16 mouse cellular contexts compared by ENCODE assay signal in the genomic region with DNA sequence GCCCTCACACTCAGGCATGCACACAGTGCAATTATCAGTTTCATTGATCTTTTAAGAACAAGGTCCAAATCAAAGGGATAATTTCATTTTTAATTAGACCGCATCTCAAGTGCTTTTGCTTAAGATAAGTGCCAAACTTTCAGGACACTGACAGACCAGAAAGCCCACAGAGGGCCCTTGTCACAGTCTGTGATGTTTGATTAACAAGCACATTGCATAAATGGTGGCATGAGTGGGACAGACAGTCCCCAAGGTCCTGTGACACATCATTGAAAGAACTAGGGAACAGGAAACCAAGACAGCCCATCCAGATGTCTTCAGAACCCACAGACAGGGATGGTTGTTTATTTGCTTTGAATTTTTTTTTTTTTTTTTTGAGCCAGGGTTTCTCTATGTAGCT.
DNase-seq lines count a peak whose midpoint lies in the region; ATAC-seq and TF ChIP-seq lines count a peak whose summit lies in the region.
"Had no signal": no experiment of that assay in that cellular context is flagged by ENCODE, and none has a peak within 500 bp of the region (broad histone marks: within the 10 kb centered on the region; RNA-seq: fewer than 3 reads in every experiment).

No protein-coding gene starts in this region.

- no peak for ATAC-seq in kidney, embryonic 15.5 days (replicated peaks; ENCODE audit: low FRiP score)
- ATAC-seq in forebrain, postnatal 0 days = no peak

- H3K9me3 ChIP-seq in kidney, embryonic 15.5 days (replicated peaks) = no peaks in the 10 kb centered on the region
- H3K9me3 ChIP-seq in limb, embryonic 10.5 days (replicated peaks) = no peaks in the 10 kb centered on the region
- H3K9me3 ChIP-seq in forebrain, postnatal 0 days (ENCODE audit: low read length) = no peaks in the 10 kb centered on the region
- H3K9me3 ChIP-seq: lung, embryonic 15.5 days; megakaryocyte, embryonic 14.5 days had no signal

- no peak overlapping the region for H3K4me2 ChIP-seq in kidney, embryonic 15.5 days
- no peak overlapping the region for H3K4me2 ChIP-seq in forebrain, postnatal 0 days (ENCODE audit: low read depth)
- H3K4me2 ChIP-seq: heart, embryonic 11.5 days; liver, embryonic 11.5 days; lung, embryonic 15.5 days had no signal

- TF ChIP-seq CTCF in forebrain, postnatal 0 days (IDR thresholded peaks at IDR 0.05; ENCODE audit: low read depth) = no peak

- H3K36me3 ChIP-seq in kidney, embryonic 15.5 days = no peaks in the 10 kb centered on the region
- H3K36me3 ChIP-seq in limb, embryonic 10.5 days = no peaks in the 10 kb centered on the region
- H3K36me3 ChIP-seq in forebrain, postnatal 0 days (ENCODE audit: insufficient read depth) = no peaks in the 10 kb centered on the region
- H3K36me3 ChIP-seq: lung, embryonic 15.5 days had no signal

- H3K4me3 ChIP-seq in kidney, embryonic 15.5 days (replicated peaks) = no peak overlapping the region
- no peak overlapping the region for H3K4me3 ChIP-seq in limb, embryonic 10.5 days
- H3K4me3 ChIP-seq in forebrain, postnatal 0 days (ENCODE audit: low read depth, low read length) = no peak overlapping the region
- H3K4me3 ChIP-seq: lung, embryonic 15.5 days; megakaryocyte, embryonic 14.5 days had no signal

- no peaks in the 10 kb centered on the region for H3K27me3 ChIP-seq in kidney, embryonic 15.5 days
- no peaks in the 10 kb centered on the region for H3K27me3 ChIP-seq in limb, embryonic 10.5 days (ENCODE audit: low read depth, poor library complexity, severe bottlenecking)
- H3K27me3 ChIP-seq in forebrain, postnatal 0 days (ENCODE audit: insufficient read depth, low read length) = no peaks in the 10 kb centered on the region
- H3K27me3 ChIP-seq: lung, embryonic 15.5 days had no signal

- peak; percentile 20 to 35 for DNase-seq in adrenal gland, postnatal 36 days
- DNase-seq in adrenal gland, postnatal 14 days = no peak
- DNase-seq in kidney, adult 18-20 months = no peak
- DNase-seq in 416B (ENCODE audit: low read depth) = peak; percentile 16
- no peak for DNase-seq in limb, embryonic 10.5 days (ENCODE audit: low spot score)
- no peak for DNase-seq in cerebellum, adult 18-20 months
- no peak for DNase-seq in forebrain, postnatal 0 days
- DNase-seq: cerebellum, adult 2 months; gastrocnemius, postnatal 25 days; right cerebral cortex, postnatal 4 days; thymus, adult 18-20 months had no signal

- 74% methylated on average over 1 of the region's 1 CpGs for WGBS in kidney, embryonic 15.5 days
- WGBS in limb, embryonic 10.5 days = 95% methylated on average over 1 of the region's 1 CpGs
- 58% methylated on average over 1 of the region's 1 CpGs for WGBS in forebrain, postnatal 0 days

- H3K27ac ChIP-seq in kidney, embryonic 15.5 days = peak overlapping the region; percentile 64
- peak overlapping the region; percentile 70; the same call in 1 of the 2 replicates for H3K27ac ChIP-seq in limb, embryonic 10.5 days
- no peak overlapping the region for H3K27ac ChIP-seq in forebrain, postnatal 0 days (ENCODE audit: low read depth, low read length)

- no peak overlapping the region for H3K9ac ChIP-seq in kidney, embryonic 15.5 days
- no peak overlapping the region for H3K9ac ChIP-seq in forebrain, postnatal 0 days
- H3K9ac ChIP-seq: lung, embryonic 15.5 days had no signal

- peaks cover 26% of the 10 kb centered on the region for H3K4me1 ChIP-seq in kidney, embryonic 15.5 days
- peaks cover 47% of the 10 kb centered on the region for H3K4me1 ChIP-seq in limb, embryonic 10.5 days
- 0 out of 2 replicates have a peak, but pooled peaks cover 4% of the 10 kb centered on the region for H3K4me1 ChIP-seq in forebrain, postnatal 0 days (ENCODE audit: insufficient read depth)

Comparison
In these comparisons a context has a peak if more than half of its experiments do, and no peak if none do; other contexts are left out.
1. DNase-seq: peak in adrenal gland, postnatal 36 days (2 of 2) and 416B (single experiment); none in adrenal gland, postnatal 14 days (single experiment), kidney, adult 18-20 months (single experiment), limb, embryonic 10.5 days (single experiment), cerebellum, adult 18-20 months (0 of 2) and forebrain, postnatal 0 days (single experiment).